Mouse (Mus musculus) MEL (cell line): ENCODE data around the gene Tmem214. TPM values are rescaled to one million over a fixed set of nuclear protein-coding genes. Genes with fewer than 3 reads are reported as not detected.
A peak's percentile ranks its signal among the peaks of the same experiment; 100 is the strongest.

Experiments used
- DNase-seq: peaks from one replicate; pipeline ENCODE4 v3.0.0; 2011; ENCODE audit warnings: low read depth, low spot score
- H3K27ac ChIP-seq: 2 replicates; pipeline ENCODE4 v1.5.1; 2012; ENCODE audit warnings: low read depth, mild to moderate bottlenecking, control low read depth, low read length, moderate library complexity; ENCODE audit not compliant: control insufficient read depth
- H3K27me3 ChIP-seq, 2 experiments: fragments of 150-350 bp in 1 of 2; sonication (generic) in 1 of 2; 2 replicates each; pipeline ENCODE4 v1.6.1; 2012; ENCODE audit warnings: low read length in 2 of 2, mild to moderate bottlenecking in 2 of 2, improper control_type of control experiment in 1 of 2, moderate library complexity in 1 of 2; ENCODE audit not compliant: insufficient read depth in 2 of 2, control insufficient read depth in 1 of 2
- H3K36me3 ChIP-seq, 2 experiments: 2 replicates each; pipeline ENCODE4 v1.6.1; 2012 to 2014; ENCODE audit warnings: low read length in 2 of 2, improper control_type of control experiment in 1 of 2, inconsistent platforms in 1 of 2, mild to moderate bottlenecking in 1 of 2; ENCODE audit not compliant: insufficient read depth in 2 of 2, control insufficient read depth in 1 of 2
- H3K4me1 ChIP-seq, 2 experiments: fragments of 150-350 bp in 1 of 2; sonication (generic) in 1 of 2; 2 replicates each; pipeline ENCODE4 v1.6.1; 2012; ENCODE audit warnings: low read length in 2 of 2, improper control_type of control experiment in 1 of 2, mild to moderate bottlenecking in 1 of 2; ENCODE audit not compliant: insufficient read depth in 2 of 2, control insufficient read depth in 1 of 2
- H3K4me3 ChIP-seq, 2 experiments: fragments of 150-350 bp in 1 of 2; sonication (generic) in 1 of 2; 2 replicates each; pipeline ENCODE4 v1.5.1; 2012; ENCODE audit warnings: low read depth in 2 of 2, low read length in 2 of 2, mild to moderate bottlenecking in 2 of 2, moderate library complexity in 2 of 2, control low read depth in 1 of 2, improper control_type of control experiment in 1 of 2; ENCODE audit not compliant: control insufficient read depth in 1 of 2, insufficient read depth in 1 of 2
- H3K79me2 ChIP-seq: 2 replicates; pipeline ENCODE4 v1.6.1; 2012; ENCODE audit warnings: mild to moderate bottlenecking, low read length, moderate library complexity; ENCODE audit not compliant: control insufficient read depth, poor library complexity, insufficient read depth
- H3K9ac ChIP-seq: 2 replicates; pipeline ENCODE4 v1.6.1; 2012; ENCODE audit warnings: low read depth, mild to moderate bottlenecking, control low read depth, low read length, moderate library complexity; ENCODE audit not compliant: control insufficient read depth, poor library complexity, severe bottlenecking
- H3K9me3 ChIP-seq: fragments of 150-350 bp; sonication (generic); replicated peaks from 2 replicates; pipeline ENCODE4 v1.6.1; 2012; ENCODE audit warnings: mild to moderate bottlenecking, low read length, improper control_type of control experiment, moderate library complexity; ENCODE audit not compliant: insufficient read depth
- CHD2 ChIP-seq: IDR thresholded peaks from 2 replicates; pipeline ENCODE4 v1.6.1; 2011; ENCODE audit warnings: low read length, improper control_type of control experiment
- E2F4 ChIP-seq: IDR thresholded peaks from 2 replicates; pipeline ENCODE4 v1.6.1; 2011; ENCODE audit warnings: low read depth, low read length, improper control_type of control experiment, borderline replicate concordance
- ELF1 ChIP-seq: IDR thresholded peaks from 2 replicates; pipeline ENCODE4 v1.6.1; 2014; ENCODE audit warnings: low read depth, mild to moderate bottlenecking, inconsistent platforms, low read length, improper control_type of control experiment, moderate library complexity
- ETS1 ChIP-seq: IDR thresholded peaks from 2 replicates; pipeline ENCODE4 v1.6.1; 2012; ENCODE audit warnings: low read depth, mild to moderate bottlenecking, inconsistent platforms, low read length, improper control_type of control experiment, moderate library complexity
- HCFC1 ChIP-seq: IDR thresholded peaks from 2 replicates; pipeline ENCODE4 v1.6.1; 2012; ENCODE audit warnings: low read depth, mild to moderate bottlenecking, inconsistent platforms, low read length, improper control_type of control experiment, moderate library complexity
- KAT2A ChIP-seq: conservative IDR thresholded peaks from 2 replicates; pipeline ENCODE4 v1.6.1; 2012; ENCODE audit warnings: low read depth, low read length, improper control_type of control experiment, inconsistent platforms
- MAX ChIP-seq: IDR thresholded peaks from 2 replicates; pipeline ENCODE4 v1.6.1; 2011; ENCODE audit warnings: low read length, improper control_type of control experiment
- MAZ ChIP-seq: IDR thresholded peaks from 2 replicates; pipeline ENCODE4 v1.6.1; 2012; ENCODE audit warnings: low read depth, mild to moderate bottlenecking, inconsistent platforms, low read length, improper control_type of control experiment
- MXI1 ChIP-seq: IDR thresholded peaks from 2 replicates; pipeline ENCODE4 v1.6.1; 2011; ENCODE audit warnings: mild to moderate bottlenecking, low read depth, low read length, improper control_type of control experiment
- MYC ChIP-seq: IDR thresholded peaks from 2 replicates; pipeline ENCODE4 v1.6.1; 2011; ENCODE audit warnings: low read depth, mild to moderate bottlenecking, low read length, improper control_type of control experiment, moderate library complexity
- NELFE ChIP-seq: IDR thresholded peaks from 2 replicates; pipeline ENCODE4 v1.6.1; 2011; ENCODE audit warnings: low read depth, low read length, improper control_type of control experiment
- NRF1 ChIP-seq: IDR thresholded peaks from 2 replicates; pipeline ENCODE4 v1.6.1; 2014; ENCODE audit warnings: low read depth, mild to moderate bottlenecking, inconsistent platforms, low read length, improper control_type of control experiment, moderate library complexity; ENCODE audit not compliant: poor library complexity, insufficient read depth, severe bottlenecking
- POLR2A ChIP-seq, 2 experiments: IDR thresholded peaks; 2 replicates each; pipeline ENCODE4 v1.6.1; 2011 to 2012; ENCODE audit warnings: low read length in 2 of 2, mild to moderate bottlenecking in 2 of 2, control low read depth in 1 of 2, improper control_type of control experiment in 1 of 2, low read depth in 1 of 2, moderate library complexity in 1 of 2; ENCODE audit not compliant: control insufficient read depth in 1 of 2, insufficient read depth in 1 of 2, poor library complexity in 1 of 2
- POLR2AphosphoS2 ChIP-seq: IDR thresholded peaks from 2 replicates; pipeline ENCODE4 v1.6.1; 2011; ENCODE audit warnings: low read length, improper control_type of control experiment
- POLR2AphosphoS5 ChIP-seq: IDR thresholded peaks from 2 replicates; pipeline ENCODE4 v1.6.1; 2012; ENCODE audit warnings: low read depth, borderline replicate concordance, mild to moderate bottlenecking, inconsistent platforms, low read length, moderate library complexity, mixed read lengths
- SIN3A ChIP-seq: IDR thresholded peaks from 2 replicates; pipeline ENCODE4 v1.6.1; 2012; ENCODE audit warnings: low read length, improper control_type of control experiment, inconsistent platforms
- TBP ChIP-seq: IDR thresholded peaks from 2 replicates; pipeline ENCODE4 v1.8.0; 2011; ENCODE audit warnings: low read depth, low read length, improper control_type of control experiment
- TCF12 ChIP-seq: IDR thresholded peaks from 2 replicates; pipeline ENCODE4 v1.6.1; 2014; ENCODE audit warnings: low read depth, mild to moderate bottlenecking, inconsistent platforms, low read length, improper control_type of control experiment, moderate library complexity
- ZC3H11A ChIP-seq: IDR thresholded peaks from 2 replicates; pipeline ENCODE4 v1.6.1; 2012; ENCODE audit warnings: low read depth, mild to moderate bottlenecking, inconsistent platforms, low read length, improper control_type of control experiment
- ZMIZ1 ChIP-seq: IDR thresholded peaks from 2 replicates; pipeline ENCODE4 v1.6.1; 2012; ENCODE audit warnings: low read depth, mild to moderate bottlenecking, inconsistent platforms, low read length, improper control_type of control experiment, moderate library complexity
- ZNF384 ChIP-seq: IDR thresholded peaks from 2 replicates; pipeline ENCODE4 v1.6.1; 2012; ENCODE audit warnings: low read depth, mild to moderate bottlenecking, inconsistent platforms, low read length, improper control_type of control experiment
- polyA plus RNA-seq, 2 experiments: library from polyadenylated mRNA; stranded (reverse) in 1 of 2; unstranded in 1 of 2; fragments of >175 nt in 1 of 2; fragments of >200 nt in 1 of 2; gene quantifications; 2 replicates each; pipeline versions ENCODE4 v1.2.1 to v1.2.4; 2012; ENCODE audit warnings: low replicate concordance in 2 of 2, low read depth in 1 of 2; ENCODE audit not compliant: insufficient read length in 2 of 2, insufficient read depth in 1 of 2, missing spikeins in 1 of 2
- total RNA-seq: library from RNA; depleted of rRNA; stranded (reverse); fragments of 300-350 nt; gene quantifications from 2 replicates; pipeline ENCODE4 v1.2.3, GENCODE M21; 2012

Tmem214 gene
- total and polyA plus RNA-seq, 3 experiments, result 50.5 to 170 (median 101) TPM

DNA sequence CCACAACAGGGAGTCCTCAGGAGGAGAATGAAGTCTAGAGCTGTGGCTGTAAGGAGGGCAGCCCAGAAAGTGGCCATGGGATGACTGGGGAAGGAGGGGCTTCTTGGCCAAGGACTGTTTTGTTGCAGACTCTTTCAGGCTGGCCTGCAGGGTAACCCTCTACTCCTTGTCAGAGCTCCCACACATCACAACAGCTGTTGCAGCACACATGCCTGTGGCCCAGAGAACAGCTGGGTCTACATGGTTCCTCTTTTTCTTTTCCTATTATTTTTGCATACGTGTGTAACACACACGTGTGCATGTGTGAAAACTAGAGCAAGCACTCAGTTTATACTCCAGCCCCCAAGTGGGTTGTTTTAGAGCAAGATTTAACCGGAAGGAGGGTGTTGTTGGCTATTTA lies 941 bp upstream of the Tmem214 start:
- H3K9me3 ChIP-seq, result no peaks in the 10 kb centered on the region
- DNase-seq, result no peak
- peaks cover 13% of the 10 kb centered on the region for H3K79me2 ChIP-seq
- H3K27ac ChIP-seq, result no peak overlapping the region
- H3K4me1 ChIP-seq, result peaks cover 3 to 13% of the 10 kb centered on the region in 2 experiments
- no peak overlapping the region for H3K9ac ChIP-seq
- no peak overlapping the region for H3K4me3 ChIP-seq
- H3K27me3 ChIP-seq, result peaks cover 2 to 4% of the 10 kb centered on the region in 2 experiments; a peak in 2 of 4 replicates
- peaks cover 7 to 9% of the 10 kb centered on the region in 2 experiments for H3K36me3 ChIP-seq
- TF ChIP-seq MXI1, result no peak
- TF ChIP-seq ETS1, result peak; percentile 86

DNA sequence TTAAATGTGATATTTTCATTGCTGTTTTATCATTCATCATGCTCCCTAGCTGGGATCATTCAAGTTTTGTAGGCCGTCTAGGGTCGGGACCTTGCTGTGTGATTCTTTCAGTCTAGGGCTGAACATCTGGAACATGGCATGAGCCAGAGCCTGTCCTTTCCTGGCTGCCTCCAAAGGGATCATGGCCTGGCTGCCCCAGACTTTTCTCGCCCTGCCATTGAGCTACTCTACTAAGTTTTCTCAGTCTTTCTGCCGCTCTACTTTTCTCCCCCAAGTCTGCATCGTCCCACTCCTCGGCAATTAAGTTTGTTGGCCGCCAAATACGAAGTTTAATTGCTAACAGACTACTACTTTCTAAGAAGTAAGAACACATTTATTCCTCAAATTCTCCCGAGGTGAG lies 1.2 kb downstream of the Tmem214 start:
- no peaks in the 10 kb centered on the region for H3K27me3 ChIP-seq
- peaks cover 9 to 14% of the 10 kb centered on the region in 2 experiments for H3K36me3 ChIP-seq
- H3K79me2 ChIP-seq, result peaks cover 13% of the 10 kb centered on the region
- no peak for DNase-seq
- peak; percentile 50; the same call in 1 of the 2 replicates for TF ChIP-seq MYC
- no peak for TF ChIP-seq CHD2
- peak overlapping the region; percentile 26 for H3K27ac ChIP-seq
- H3K4me3 ChIP-seq, result peak overlapping the region; percentile 79 to 90
- H3K9me3 ChIP-seq, result no peaks in the 10 kb centered on the region
- peaks cover 3 to 13% of the 10 kb centered on the region in 2 experiments for H3K4me1 ChIP-seq
- peak overlapping the region; percentile 73 for H3K9ac ChIP-seq

DNA sequence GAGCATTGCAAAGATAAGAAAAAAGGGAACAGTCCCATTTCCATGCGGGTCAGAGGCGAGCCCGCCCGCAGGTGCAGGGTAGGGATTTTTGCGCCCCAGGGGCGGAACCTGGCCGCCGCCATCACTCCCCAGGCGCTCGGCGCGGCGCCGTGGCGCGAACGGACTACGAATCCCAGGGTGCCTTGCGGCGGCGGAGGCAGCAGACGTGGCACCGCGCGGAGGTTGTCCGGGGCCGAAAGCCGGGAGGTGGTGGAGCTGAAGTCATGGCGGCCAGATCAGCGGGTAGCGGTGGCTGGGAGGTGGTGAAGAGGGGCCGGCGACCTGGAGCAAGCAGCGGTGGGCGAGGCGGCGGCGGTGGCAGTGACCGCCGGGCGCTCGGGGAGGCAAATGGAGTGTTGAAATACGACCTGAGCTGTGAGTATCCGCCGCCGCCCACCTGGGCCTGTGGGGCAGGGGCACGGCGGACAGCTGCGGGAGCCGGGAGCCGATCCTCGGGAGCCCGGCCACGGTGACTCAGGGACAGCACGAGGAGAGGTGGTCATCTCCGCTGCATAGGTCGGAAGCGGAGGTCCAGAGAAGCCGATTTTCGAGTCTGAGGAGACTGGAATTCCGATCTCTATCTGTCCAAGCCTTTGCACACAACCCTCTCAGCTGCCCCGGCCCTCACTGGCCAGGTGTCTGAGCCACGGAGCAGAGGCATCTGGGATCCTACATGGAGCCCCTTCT lies 1.8 kb downstream of the Tmem214 start:
- Histone ChIP-seq H3K4me3 (peak overlapping the region; percentile 79 to 90), H3K27me3 (no peaks in the 10 kb centered on the region), H3K27ac (peak overlapping the region; percentile 26), H3K9me3 (no peaks in the 10 kb centered on the region), H3K9ac (peak overlapping the region; percentile 93), H3K4me1 (peaks cover 3 to 13% of the 10 kb centered on the region in 2 experiments), H3K79me2 (peaks cover 13% of the 10 kb centered on the region), H3K36me3 (peaks cover 9 to 14% of the 10 kb centered on the region in 2 experiments)
- TF ChIP-seq ELF1 (peak; percentile 56; the same call in 1 of the 2 replicates), TCF12 (peak; percentile 84), NELFE (peak; percentile 88), NRF1 (peak; percentile 51; the same call in 1 of the 2 replicates), MXI1 (peak; percentile 92), POLR2A (IDR thresholded peaks at IDR 0.05; ENCODE audit: control insufficient read depth in 1 of 2, insufficient read depth in 1 of 2, low read depth in 1 of 2, low read length in 2 of 2, poor library complexity in 1 of 2) (peak; percentile 93 to 96), POLR2AphosphoS5 (no peak), SIN3A (peak; percentile 78), ZC3H11A (no peak), E2F4 (peak; percentile 74; the same call in 1 of the 2 replicates), MYC (no peak), POLR2AphosphoS2 (peak; percentile 91), ZMIZ1 (peak; percentile 74), ZNF384 (no peak), HCFC1 (peak; percentile 98), KAT2A (peak; percentile 89; the same call in 1 of the 2 replicates), TBP (peak; percentile 59; the same call in 1 of the 2 replicates), MAZ (0 out of 2 replicates have a peak, but pooled peaks have one; percentile 77), ETS1 (peak; percentile 26; the same call in 1 of the 2 replicates), MAX (no peak; the same call in 1 of the 2 replicates)
- DNase-seq, result peak; percentile 94
